Mouse (Mus musculus): ENCODE measurements at regions not wholly inside any gene's neighbourhood (a gene's known extent, or its start where the extent isn't known, plus 50 kb on each side); places are given as distances from the start of the nearest gene placed in this dataset.

GRCm38 (mm10) chr5:132759751-132760150 lies 216.6 kb upstream of the Auts2 start:
- TF ChIP-seq GATA1 (IDR thresholded peaks at IDR 0.05; ENCODE audit: borderline replicate concordance, low read length) (no peak), FLI1 (IDR thresholded peaks at IDR 0.05; ENCODE audit: low read length) (no peak)

Data from megakaryocyte, embryonic 14.5 days (primary cell).